Mouse (Mus musculus) B cell, adult 67 days (primary cell): ENCODE results near the gene Cyp51. TPM values are rescaled to one million over a fixed set of nuclear protein-coding genes. Genes with fewer than 3 reads are reported as not detected.

Experiments
- total RNA-seq, 2 experiments: library from RNA; stranded (reverse); gene quantifications; 4 replicates each; pipeline ENCODE4 v1.2.4; 2023

Cyp51 gene
- total RNA-seq: 10 to 100 TPM; 19.2 to 23.3 TPM

DNA sequence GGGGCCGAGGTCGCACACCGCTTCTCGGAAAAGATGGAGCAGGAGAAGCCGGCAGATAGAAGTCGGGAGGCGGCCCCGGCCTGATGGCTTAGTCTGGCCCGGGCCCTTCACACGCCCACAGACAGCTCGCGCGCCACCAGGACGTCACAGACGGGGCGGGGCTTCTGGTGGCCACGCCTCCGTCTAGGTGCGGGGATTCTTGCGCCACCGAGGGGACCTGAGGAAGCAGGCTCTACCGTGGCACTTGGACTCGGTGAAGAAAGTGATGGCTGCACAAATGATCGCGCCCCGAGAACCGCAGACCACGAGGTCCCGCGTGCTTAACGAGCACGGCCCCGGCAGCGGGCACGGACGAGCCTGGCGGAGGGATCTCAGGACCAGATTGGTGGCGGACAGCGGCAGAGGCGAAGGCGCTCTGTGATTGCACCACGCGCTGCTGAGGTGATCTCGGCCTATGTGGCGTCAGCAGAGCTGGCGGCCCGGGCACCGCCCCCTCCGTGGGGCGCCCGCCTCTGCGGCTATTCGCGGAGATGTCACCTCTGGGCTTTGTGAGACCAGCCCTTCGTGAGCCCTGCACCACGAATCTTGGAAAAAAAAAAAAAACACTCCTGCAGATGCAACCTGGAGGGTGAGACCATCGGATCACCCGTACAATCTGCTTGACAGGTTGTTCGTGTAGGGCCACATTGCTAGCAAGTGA is at the start of gene Cyp51:
Cyp51 (minus strand) TSS at position 406 of the 700 bp plus-strand sequence.

Other genes starting within 250 kb of the Cyp51 start
- 10 to 100 TPM; 15.1 to 15.3 TPM for gene Mterf1a, start 210.8 kb downstream of the Cyp51 start, total RNA-seq
- 100 to 1,000 TPM in 1 of 2 experiments, 10 to 100 TPM in 1; 99.6 to 107 TPM for gene Akap9, start 176.7 kb downstream of the Cyp51 start, total RNA-seq
- 1 to 10 TPM; 6.9 to 8.1 TPM for gene Mterf1b, start 87.6 kb upstream of the Cyp51 start, total RNA-seq